Mouse (Mus musculus): ENCODE measurements at regions not wholly inside any gene's neighbourhood (a gene's known extent, or its start where the extent isn't known, plus 50 kb on each side); places are given as distances from the start of the nearest gene placed in this dataset.

- no peaks in the 10 kb centered on the region for H3K36me3 ChIP-seq
- 0 out of 2 replicates have a peak, but pooled peaks have one; percentile 23 for ATAC-seq (replicated peaks; ENCODE audit: low FRiP score)
- H3K27me3 ChIP-seq, result no peaks in the 10 kb centered on the region
- WGBS, result 22% methylated on average over 2 of the region's 2 CpGs
- H3K27ac ChIP-seq, result no peak overlapping the region
- no peak overlapping the region for H3K4me3 ChIP-seq (replicated peaks)
- peaks cover 53% of the 10 kb centered on the region for H3K4me1 ChIP-seq
- no peak overlapping the region for H3K9ac ChIP-seq
- H3K9me3 ChIP-seq (replicated peaks), result no peaks in the 10 kb centered on the region
- H3K4me2 ChIP-seq, result no peak overlapping the region
Observed at GRCm38 (mm10) chr10:111579481-111579880, 73.4 kb downstream of the Phlda1 start.

- ATAC-seq (replicated peaks; ENCODE audit: low FRiP score), result no peak
- H3K9me3 ChIP-seq (replicated peaks), result no peaks in the 10 kb centered on the region
- 61% methylated on average over 11 of the region's 11 CpGs for WGBS
- H3K9ac ChIP-seq, result no peak overlapping the region
- H3K4me1 ChIP-seq, result peaks cover 47% of the 10 kb centered on the region
- H3K4me2 ChIP-seq, result no peak overlapping the region
- H3K36me3 ChIP-seq, result no peaks in the 10 kb centered on the region
- no peaks in the 10 kb centered on the region for H3K27me3 ChIP-seq
- no peak overlapping the region for H3K27ac ChIP-seq
- no peak overlapping the region for H3K4me3 ChIP-seq (replicated peaks)
Observed at GRCm38 (mm10) chr10:111580401-111581100, 74.5 kb downstream of the Phlda1 start.

GRCm38 (mm10) chr10:111581847-111582246 lies 75.8 kb downstream of the Phlda1 start:
- peaks cover 34% of the 10 kb centered on the region for H3K4me1 ChIP-seq
- H3K27me3 ChIP-seq, result no peaks in the 10 kb centered on the region
- no peak for ATAC-seq (replicated peaks; ENCODE audit: low FRiP score)
- WGBS, result 75% methylated on average over 3 of the region's 3 CpGs
- H3K4me3 ChIP-seq (replicated peaks), result no peak overlapping the region
- H3K36me3 ChIP-seq, result no peaks in the 10 kb centered on the region
- no peak overlapping the region for H3K27ac ChIP-seq
- H3K9ac ChIP-seq, result no peak overlapping the region
- H3K4me2 ChIP-seq, result no peak overlapping the region
- no peaks in the 10 kb centered on the region for H3K9me3 ChIP-seq (replicated peaks)

- Histone ChIP-seq H3K27me3 (no peaks in the 10 kb centered on the region), H3K9me3 (replicated peaks) (no peaks in the 10 kb centered on the region), H3K4me1 (peaks cover 33% of the 10 kb centered on the region), H3K4me3 (replicated peaks) (no peak overlapping the region), H3K27ac (no peak overlapping the region), H3K9ac (no peak overlapping the region), H3K4me2 (no peak overlapping the region), H3K36me3 (no peaks in the 10 kb centered on the region)
- ATAC-seq (replicated peaks; ENCODE audit: low FRiP score), result no peak
- WGBS, result 55% methylated on average over 14 of the region's 14 CpGs
Observed at GRCm38 (mm10) chr10:111582321-111583123, 76.4 kb downstream of the Phlda1 start.

GRCm38 (mm10) chr10:111583124-111583743 lies 77.1 kb downstream of the Phlda1 start:
- no peak overlapping the region for H3K27ac ChIP-seq
- no peaks in the 10 kb centered on the region for H3K36me3 ChIP-seq
- H3K27me3 ChIP-seq, result no peaks in the 10 kb centered on the region
- no peak overlapping the region for H3K4me2 ChIP-seq
- H3K4me3 ChIP-seq (replicated peaks), result no peak overlapping the region
- H3K9ac ChIP-seq, result no peak overlapping the region
- no peaks in the 10 kb centered on the region for H3K9me3 ChIP-seq (replicated peaks)
- 87% methylated on average over 20 of the region's 20 CpGs for WGBS
- H3K4me1 ChIP-seq, result peaks cover 33% of the 10 kb centered on the region
- no peak for ATAC-seq (replicated peaks; ENCODE audit: low FRiP score)

- WGBS, result 74% methylated on average over 5 of the region's 5 CpGs
- no peak for ATAC-seq (replicated peaks; ENCODE audit: low FRiP score)
- H3K27ac ChIP-seq, result no peak overlapping the region
Observed at GRCm38 (mm10) chr10:111583744-111584152, 77.7 kb downstream of the Phlda1 start.

GRCm38 (mm10) chr10:111587891-111588611 lies 82.0 kb downstream of the Phlda1 start:
- 0 out of 2 replicates have a peak, but pooled peaks cover 3% of the 10 kb centered on the region for H3K4me1 ChIP-seq
- no peak overlapping the region for H3K4me3 ChIP-seq (replicated peaks)
- no peaks in the 10 kb centered on the region for H3K36me3 ChIP-seq
- 0 out of 2 replicates have a peak, but pooled peaks have one; percentile 46 for ATAC-seq (replicated peaks; ENCODE audit: low FRiP score)
- WGBS, result 58% methylated on average over 4 of the region's 4 CpGs
- no peak overlapping the region for H3K4me2 ChIP-seq
- no peak overlapping the region for H3K9ac ChIP-seq
- no peaks in the 10 kb centered on the region for H3K9me3 ChIP-seq (replicated peaks)
- no peak overlapping the region for H3K27ac ChIP-seq
- no peaks in the 10 kb centered on the region for H3K27me3 ChIP-seq

More at GRCm38 (mm10) chr10:111583744-111584152, 77.7 kb downstream of the Phlda1 start:
- Histone ChIP-seq H3K9me3 (replicated peaks) (no peaks in the 10 kb centered on the region), H3K27me3 (no peaks in the 10 kb centered on the region), H3K9ac (no peak overlapping the region), H3K4me1 (peaks cover 33% of the 10 kb centered on the region), H3K4me3 (replicated peaks) (no peak overlapping the region), H3K4me2 (no peak overlapping the region), H3K36me3 (no peaks in the 10 kb centered on the region)

- Histone ChIP-seq H3K4me2 (no peak overlapping the region), H3K27ac (no peak overlapping the region), H3K4me1 (no peaks in the 10 kb centered on the region), H3K36me3 (no peaks in the 10 kb centered on the region), H3K9me3 (replicated peaks) (no peaks in the 10 kb centered on the region), H3K4me3 (replicated peaks) (no peak overlapping the region), H3K27me3 (no peaks in the 10 kb centered on the region), H3K9ac (no peak overlapping the region)
- WGBS, result 67% methylated on average over 3 of the region's 3 CpGs
- no peak for ATAC-seq (replicated peaks; ENCODE audit: low FRiP score)
Observed at GRCm38 (mm10) chr10:111589186-111589585, 83.1 kb downstream of the Phlda1 start.

GRCm38 (mm10) chr10:111592416-111593149 lies 86.5 kb downstream of the Phlda1 start:
- no peak overlapping the region for H3K9ac ChIP-seq
- no peak overlapping the region for H3K4me3 ChIP-seq (replicated peaks)
- 68% methylated on average over 2 of the region's 2 CpGs for WGBS
- H3K27me3 ChIP-seq, result no peaks in the 10 kb centered on the region
- H3K9me3 ChIP-seq (replicated peaks), result no peaks in the 10 kb centered on the region
- ATAC-seq (replicated peaks; ENCODE audit: low FRiP score), result no peak
- no peak overlapping the region for H3K4me2 ChIP-seq
- H3K4me1 ChIP-seq, result peaks cover 17% of the 10 kb centered on the region
- H3K27ac ChIP-seq, result no peak overlapping the region
- no peaks in the 10 kb centered on the region for H3K36me3 ChIP-seq

- Histone ChIP-seq H3K9ac (no peak overlapping the region), H3K4me3 (replicated peaks) (no peak overlapping the region)
- ATAC-seq (replicated peaks; ENCODE audit: low FRiP score), result no peak
Observed at GRCm38 (mm10) chr10:111593280-111593679, 87.2 kb downstream of the Phlda1 start.

GRCm38 (mm10) chr10:111594171-111594570 lies 88.1 kb downstream of the Phlda1 start:
- Histone ChIP-seq H3K4me3 (replicated peaks) (no peak overlapping the region), H3K36me3 (no peaks in the 10 kb centered on the region), H3K4me2 (no peak overlapping the region), H3K27ac (no peak overlapping the region), H3K4me1 (peaks cover 30% of the 10 kb centered on the region), H3K9me3 (replicated peaks) (no peaks in the 10 kb centered on the region), H3K9ac (no peak overlapping the region), H3K27me3 (no peaks in the 10 kb centered on the region)
- ATAC-seq (replicated peaks; ENCODE audit: low FRiP score), result no peak
- 90% methylated on average over 11 of the region's 11 CpGs for WGBS

More at GRCm38 (mm10) chr10:111593280-111593679, 87.2 kb downstream of the Phlda1 start:
- Histone ChIP-seq H3K27ac (no peak overlapping the region), H3K4me2 (no peak overlapping the region), H3K27me3 (no peaks in the 10 kb centered on the region), H3K4me1 (peaks cover 22% of the 10 kb centered on the region), H3K9me3 (replicated peaks) (no peaks in the 10 kb centered on the region), H3K36me3 (no peaks in the 10 kb centered on the region)
- 92% methylated on average over 2 of the region's 2 CpGs for WGBS

Data from kidney, embryonic 15.5 days (tissue).